Mouse (Mus musculus): ENCODE results near the gene Prr13. TPM values are rescaled to one million over a fixed set of nuclear protein-coding genes. Genes with fewer than 3 reads are reported as not detected.

Prr13 gene
- polyA plus RNA-seq (2014; fragmentation: Nextera tagmentation; extraction: Ambion mirVana) = 70.9 and 73.8 TPM in 2 replicates

GRCm38 (mm10) chr15:102458904-102459317, at the start of gene Prr13:
Prr13 (plus strand) TSS chr15:102459028.
- Histone ChIP-seq H3K36me3 (ENCODE audit: insufficient read depth) (0 out of 2 replicates have a peak, but pooled peaks cover 3% of the 10 kb centered on the region), H3K4me1 (ENCODE audit: insufficient read depth) (no peaks in the 10 kb centered on the region), H3K4me3 (ENCODE audit: low read depth, low read length) (peak within 1 kb of the TSS; percentile 42), H3K27me3 (ENCODE audit: insufficient read depth, low read length) (no peaks in the 10 kb centered on the region), H3K9me3 (ENCODE audit: low read depth, low read length) (no peaks in the 10 kb centered on the region), H3K4me2 (peak within 1 kb of the TSS; percentile 68), H3K27ac (ENCODE audit: low read depth) (0 out of 2 replicates have a peak within 1 kb of the TSS, but pooled peaks have one; percentile 54), H3K9ac (peak within 1 kb of the TSS; percentile 43)
- DNase-seq (peak; percentile 96), ATAC-seq (ENCODE audit: insufficient read depth) (peak; percentile 90)
- peak; percentile 73 for TF ChIP-seq CTCF (IDR thresholded peaks at IDR 0.05; ENCODE audit: low read depth)
- WGBS = under 1% methylated on average over 19 of the region's 19 CpGs

- TF ChIP-seq CTCF (IDR thresholded peaks at IDR 0.05; ENCODE audit: low read depth) = no peak
- DNase-seq = no peak
- Histone ChIP-seq H3K9me3 (ENCODE audit: low read depth, low read length) (no peaks in the 10 kb centered on the region), H3K4me2 (peak overlapping the region; percentile 40), H3K27ac (ENCODE audit: low read depth) (no peak overlapping the region), H3K27me3 (ENCODE audit: insufficient read depth, low read length) (no peaks in the 10 kb centered on the region), H3K36me3 (ENCODE audit: insufficient read depth) (peaks cover 63% of the 10 kb centered on the region), H3K4me3 (ENCODE audit: low read depth, low read length) (peak overlapping the region; percentile 14; the same call in 1 of the 2 replicates), H3K9ac (no peak overlapping the region), H3K4me1 (ENCODE audit: insufficient read depth) (peaks cover 21% of the 10 kb centered on the region)
- 91% methylated on average over 3 of the region's 3 CpGs for WGBS
- ATAC-seq (ENCODE audit: insufficient read depth) = no peak
Observed at GRCm38 (mm10) chr15:102409286-102409685, 49.5 kb upstream of the Prr13 start.

DNA sequence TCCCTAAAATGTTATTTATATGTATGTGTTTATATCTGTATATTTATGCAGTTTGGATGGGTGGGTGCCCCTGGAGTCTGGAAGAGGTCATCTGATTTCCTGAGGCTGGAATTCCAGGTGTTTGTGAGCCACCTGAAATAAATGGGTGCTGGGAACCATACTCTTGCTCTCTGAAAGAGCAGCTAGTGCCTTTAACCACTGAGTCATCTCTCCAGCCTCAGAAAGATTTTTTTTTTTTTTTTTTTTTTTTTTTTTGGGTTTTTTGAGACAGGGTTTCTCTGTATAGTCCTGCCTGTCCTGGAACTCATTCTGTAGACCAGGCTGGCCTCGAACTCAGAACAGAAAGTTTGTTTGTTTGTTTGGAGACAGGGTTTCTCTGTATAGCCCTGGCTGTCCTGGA, 47.8 kb upstream of the Prr13 start:
- WGBS = 93% methylated on average over 1 of the region's 1 CpGs
- no peak for TF ChIP-seq CTCF (IDR thresholded peaks at IDR 0.05; ENCODE audit: low read depth)
- peak overlapping the region; percentile 12; the same call in 1 of the 2 replicates for H3K4me3 ChIP-seq (ENCODE audit: low read depth, low read length)
- H3K9ac ChIP-seq = no peak overlapping the region
- no peaks in the 10 kb centered on the region for H3K27me3 ChIP-seq (ENCODE audit: insufficient read depth, low read length)
- H3K36me3 ChIP-seq (ENCODE audit: insufficient read depth) = peaks cover 68% of the 10 kb centered on the region
- H3K4me1 ChIP-seq (ENCODE audit: insufficient read depth) = peaks cover 21% of the 10 kb centered on the region
- no peak overlapping the region; the same call in 1 of the 2 replicates for H3K4me2 ChIP-seq
- no peaks in the 10 kb centered on the region for H3K9me3 ChIP-seq (ENCODE audit: low read depth, low read length)
- DNase-seq = no peak
- H3K27ac ChIP-seq (ENCODE audit: low read depth) = no peak overlapping the region
- no peak for ATAC-seq (ENCODE audit: insufficient read depth)

- no peak overlapping the region for H3K9ac ChIP-seq
- H3K27ac ChIP-seq (ENCODE audit: low read depth) = no peak overlapping the region
- TF ChIP-seq CTCF (IDR thresholded peaks at IDR 0.05; ENCODE audit: low read depth) = no peak
- ATAC-seq (ENCODE audit: insufficient read depth) = no peak
- H3K4me3 ChIP-seq (ENCODE audit: low read depth, low read length) = no peak overlapping the region
- H3K27me3 ChIP-seq (ENCODE audit: insufficient read depth, low read length) = no peaks in the 10 kb centered on the region
- H3K4me1 ChIP-seq (ENCODE audit: insufficient read depth) = peaks cover 15% of the 10 kb centered on the region
- H3K4me2 ChIP-seq = no peak overlapping the region
- no peak for DNase-seq
- peaks cover 56% of the 10 kb centered on the region for H3K36me3 ChIP-seq (ENCODE audit: insufficient read depth)
- no peaks in the 10 kb centered on the region for H3K9me3 ChIP-seq (ENCODE audit: low read depth, low read length)
Observed at GRCm38 (mm10) chr15:102413687-102414086, 45.1 kb upstream of the Prr13 start.

GRCm38 (mm10) chr15:102417524-102417923, 41.3 kb upstream of the Prr13 start:
- Histone ChIP-seq H3K9ac (no peak overlapping the region), H3K9me3 (ENCODE audit: low read depth, low read length) (no peaks in the 10 kb centered on the region), H3K27ac (ENCODE audit: low read depth) (no peak overlapping the region), H3K4me3 (ENCODE audit: low read depth, low read length) (no peak overlapping the region), H3K36me3 (ENCODE audit: insufficient read depth) (peaks cover 44% of the 10 kb centered on the region), H3K27me3 (ENCODE audit: insufficient read depth, low read length) (no peaks in the 10 kb centered on the region), H3K4me2 (no peak overlapping the region), H3K4me1 (ENCODE audit: insufficient read depth) (no peaks in the 10 kb centered on the region)
- ATAC-seq (ENCODE audit: insufficient read depth) (no peak), DNase-seq (no peak)
- TF ChIP-seq CTCF (IDR thresholded peaks at IDR 0.05; ENCODE audit: low read depth) = no peak
- 87% methylated on average over 2 of the region's 2 CpGs for WGBS

DNA sequence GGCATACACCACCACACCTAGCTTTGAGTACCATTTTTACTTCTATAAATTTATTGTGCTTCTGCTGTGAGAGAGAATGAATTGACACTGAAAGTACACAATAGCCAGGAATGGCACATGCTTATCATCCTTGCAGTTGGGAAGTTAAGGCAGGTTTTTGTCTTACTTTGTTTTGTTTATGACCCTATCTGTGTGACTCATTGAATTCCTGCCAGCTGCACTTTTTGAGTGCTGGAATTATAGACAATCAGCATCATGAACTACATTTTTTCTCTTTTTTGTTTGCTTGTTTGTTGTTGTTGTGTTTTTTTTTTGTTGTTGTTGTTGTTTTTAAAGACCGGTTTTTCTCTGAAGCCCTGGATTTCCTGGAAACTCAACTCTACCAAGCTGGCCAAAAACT, 37.8 kb upstream of the Prr13 start:
- DNase-seq = no peak
- 43% methylated on average over 1 of the region's 1 CpGs for WGBS
- TF ChIP-seq CTCF (IDR thresholded peaks at IDR 0.05; ENCODE audit: low read depth) = no peak

GRCm38 (mm10) chr15:102421437-102421836, 37.4 kb upstream of the Prr13 start:
- Histone ChIP-seq H3K4me1 (ENCODE audit: insufficient read depth) (no peaks in the 10 kb centered on the region), H3K9ac (no peak overlapping the region), H3K9me3 (ENCODE audit: low read depth, low read length) (no peaks in the 10 kb centered on the region), H3K4me3 (ENCODE audit: low read depth, low read length) (no peak overlapping the region), H3K27me3 (ENCODE audit: insufficient read depth, low read length) (no peaks in the 10 kb centered on the region), H3K27ac (ENCODE audit: low read depth) (no peak overlapping the region), H3K36me3 (ENCODE audit: insufficient read depth) (peaks cover 45% of the 10 kb centered on the region), H3K4me2 (no peak overlapping the region)
- peak; percentile 66 for TF ChIP-seq CTCF (IDR thresholded peaks at IDR 0.05; ENCODE audit: low read depth)
- 52% methylated on average over 3 of the region's 3 CpGs for WGBS
- DNase-seq (peak; percentile 92), ATAC-seq (ENCODE audit: insufficient read depth) (no peak)

More for the DNA sequence above, 37.8 kb upstream of the Prr13 start:
- no peaks in the 10 kb centered on the region for H3K9me3 ChIP-seq (ENCODE audit: low read depth, low read length)
- no peaks in the 10 kb centered on the region for H3K4me1 ChIP-seq (ENCODE audit: insufficient read depth)
- H3K27ac ChIP-seq (ENCODE audit: low read depth) = no peak overlapping the region
- ATAC-seq (ENCODE audit: insufficient read depth) = no peak
- H3K4me3 ChIP-seq (ENCODE audit: low read depth, low read length) = no peak overlapping the region
- peaks cover 40% of the 10 kb centered on the region for H3K36me3 ChIP-seq (ENCODE audit: insufficient read depth)
- no peak overlapping the region for H3K9ac ChIP-seq
- H3K27me3 ChIP-seq (ENCODE audit: insufficient read depth, low read length) = no peaks in the 10 kb centered on the region
- no peak overlapping the region for H3K4me2 ChIP-seq

All from lung, embryonic 14.5 days (tissue).